Mouse (Mus musculus): Measurements from ENCODE around the gene Hhipl1. TPM values are rescaled to one million over a fixed set of nuclear protein-coding genes. Genes with fewer than 3 reads are reported as not detected.

The Hhipl1 gene
- polyA plus RNA-seq, 1 experiment = 1.8 TPM

DNA sequence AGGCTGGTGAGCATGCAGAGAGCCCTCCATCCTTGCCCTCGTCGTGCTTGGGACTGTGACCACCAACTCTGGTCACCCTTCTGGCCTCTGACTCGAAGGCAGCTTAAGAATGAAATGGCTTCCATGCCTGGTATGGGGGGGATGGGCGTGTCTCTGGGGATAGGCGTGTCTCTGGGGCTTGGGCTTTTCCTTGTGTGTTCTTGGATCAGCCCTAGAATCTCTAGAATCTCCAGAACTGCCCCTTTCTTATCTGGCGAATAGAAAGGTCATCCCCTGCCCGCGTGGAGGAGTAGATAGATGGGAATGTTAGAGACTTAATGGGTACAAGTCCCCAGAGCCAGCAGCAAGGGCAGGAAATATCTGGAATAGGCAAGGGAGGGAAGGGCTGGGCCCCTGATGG, 14.0 kb downstream of the Hhipl1 start:
- Histone ChIP-seq H3K4me3 (ENCODE audit: extremely low read depth, insufficient read depth, insufficient read length) (no peak overlapping the region), H3K27ac (ENCODE audit: insufficient read depth, low read length) (no peak overlapping the region), H3K4me1 (ENCODE audit: control insufficient read depth, insufficient read depth, insufficient read length) (no peaks in the 10 kb centered on the region), H3K36me3 (ENCODE audit: control insufficient read depth, insufficient read depth, low read length) (no peaks in the 10 kb centered on the region), H3K27me3 (ENCODE audit: control insufficient read depth, insufficient read depth, low read length) (peaks cover 4% of the 10 kb centered on the region; the same call in 1 of the 2 replicates)
- 21% methylated on average over 8 of the region's 8 CpGs for WGBS
- DNase-seq (ENCODE audit: low read depth in 1 of 2, low spot score in 2 of 2) = no peak
- TF ChIP-seq POLR2A (IDR thresholded peaks at IDR 0.05; ENCODE audit: low read depth, low read length) (no peak), CTCF (IDR thresholded peaks at IDR 0.05; ENCODE audit: extremely low read depth, insufficient read depth, insufficient read length, insufficient replicate concordance) (no peak)

DNA sequence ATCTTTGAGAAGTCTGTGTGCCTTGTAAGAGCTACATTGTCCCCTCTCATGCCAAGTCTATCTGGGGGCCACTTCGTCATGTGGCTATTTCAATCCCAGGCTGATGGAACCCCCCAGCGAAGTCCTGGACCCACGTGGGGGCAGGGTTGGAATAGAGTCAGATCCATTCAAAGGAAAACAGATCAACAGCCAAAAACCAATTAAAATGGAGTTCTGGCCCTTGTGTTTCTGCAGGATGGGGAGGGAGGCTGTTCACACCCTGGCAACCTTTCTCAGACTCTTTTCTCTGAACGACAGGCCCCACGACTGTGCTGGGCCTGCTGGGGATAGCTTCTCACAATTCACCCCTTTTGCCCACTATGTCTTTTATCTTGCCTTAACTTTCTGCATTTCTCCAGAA, 20.3 kb downstream of the Hhipl1 start:
- 60% methylated on average over 5 of the region's 5 CpGs for WGBS
- no peak for DNase-seq (ENCODE audit: low read depth in 1 of 2, low spot score in 2 of 2)
- Histone ChIP-seq H3K4me3 (ENCODE audit: extremely low read depth, insufficient read depth, insufficient read length) (no peak overlapping the region), H3K36me3 (ENCODE audit: control insufficient read depth, insufficient read depth, low read length) (no peaks in the 10 kb centered on the region), H3K4me1 (ENCODE audit: control insufficient read depth, insufficient read depth, insufficient read length) (peaks cover 2% of the 10 kb centered on the region; the same call in 1 of the 2 replicates), H3K27me3 (ENCODE audit: control insufficient read depth, insufficient read depth, low read length) (peaks cover 4% of the 10 kb centered on the region; the same call in 1 of the 2 replicates), H3K27ac (ENCODE audit: insufficient read depth, low read length) (no peak overlapping the region)
- TF ChIP-seq POLR2A (IDR thresholded peaks at IDR 0.05; ENCODE audit: low read depth, low read length) (no peak), CTCF (IDR thresholded peaks at IDR 0.05; ENCODE audit: extremely low read depth, insufficient read depth, insufficient read length, insufficient replicate concordance) (no peak)

GRCm38 (mm10) chr12:108327889-108328491, 21.9 kb downstream of the Hhipl1 start:
- H3K4me3 ChIP-seq (ENCODE audit: extremely low read depth, insufficient read depth, insufficient read length) = no peak overlapping the region
- peaks cover 4% of the 10 kb centered on the region; the same call in 1 of the 2 replicates for H3K27me3 ChIP-seq (ENCODE audit: control insufficient read depth, insufficient read depth, low read length)
- no peak overlapping the region for H3K27ac ChIP-seq (ENCODE audit: insufficient read depth, low read length)
- no peak for DNase-seq (ENCODE audit: low read depth in 1 of 2, low spot score in 2 of 2)
- peaks cover 2% of the 10 kb centered on the region; the same call in 1 of the 2 replicates for H3K4me1 ChIP-seq (ENCODE audit: control insufficient read depth, insufficient read depth, insufficient read length)
- 8% methylated on average over 66 of the region's 66 CpGs for WGBS
- H3K36me3 ChIP-seq (ENCODE audit: control insufficient read depth, insufficient read depth, low read length) = no peaks in the 10 kb centered on the region
- TF ChIP-seq POLR2A (IDR thresholded peaks at IDR 0.05; ENCODE audit: low read depth, low read length) (no peak), CTCF (IDR thresholded peaks at IDR 0.05; ENCODE audit: extremely low read depth, insufficient read depth, insufficient read length, insufficient replicate concordance) (no peak)

GRCm38 (mm10) chr12:108333056-108333455, 27.0 kb downstream of the Hhipl1 start:
- no peaks in the 10 kb centered on the region for H3K36me3 ChIP-seq (ENCODE audit: control insufficient read depth, insufficient read depth, low read length)
- H3K27me3 ChIP-seq (ENCODE audit: control insufficient read depth, insufficient read depth, low read length) = peaks cover 6% of the 10 kb centered on the region
- TF ChIP-seq POLR2A (IDR thresholded peaks at IDR 0.05; ENCODE audit: low read depth, low read length) (no peak), CTCF (IDR thresholded peaks at IDR 0.05; ENCODE audit: extremely low read depth, insufficient read depth, insufficient read length, insufficient replicate concordance) (peak; percentile 64; the same call in 1 of the 2 replicates)
- peaks cover 8% of the 10 kb centered on the region for H3K4me1 ChIP-seq (ENCODE audit: control insufficient read depth, insufficient read depth, insufficient read length)
- under 1% methylated on average over 16 of the region's 16 CpGs for WGBS
- H3K4me3 ChIP-seq (ENCODE audit: extremely low read depth, insufficient read depth, insufficient read length) = peak overlapping the region; percentile 48; the same call in 1 of the 2 replicates
- peak; percentile 15 to 54 for DNase-seq (ENCODE audit: low read depth in 1 of 2, low spot score in 2 of 2)
- no peak overlapping the region; the same call in 1 of the 2 replicates for H3K27ac ChIP-seq (ENCODE audit: insufficient read depth, low read length)

- TF ChIP-seq POLR2A (IDR thresholded peaks at IDR 0.05; ENCODE audit: low read depth, low read length) (no peak), CTCF (IDR thresholded peaks at IDR 0.05; ENCODE audit: extremely low read depth, insufficient read depth, insufficient read length, insufficient replicate concordance) (no peak)
- Histone ChIP-seq H3K36me3 (ENCODE audit: control insufficient read depth, insufficient read depth, low read length) (no peaks in the 10 kb centered on the region), H3K4me3 (ENCODE audit: extremely low read depth, insufficient read depth, insufficient read length) (peak overlapping the region; percentile 48), H3K27ac (ENCODE audit: insufficient read depth, low read length) (peak overlapping the region; percentile 10; the same call in 1 of the 2 replicates), H3K27me3 (ENCODE audit: control insufficient read depth, insufficient read depth, low read length) (peaks cover 6% of the 10 kb centered on the region), H3K4me1 (ENCODE audit: control insufficient read depth, insufficient read depth, insufficient read length) (peaks cover 8% of the 10 kb centered on the region)
- WGBS = 1% methylated on average over 22 of the region's 22 CpGs
- DNase-seq (ENCODE audit: low read depth in 1 of 2, low spot score in 2 of 2) = peak; percentile 11 to 15
These were observed 27.4 kb downstream of the Hhipl1 start for GRCm38 (mm10) chr12:108333481-108333882.

GRCm38 (mm10) chr12:108333895-108334445, 27.9 kb downstream of the Hhipl1 start, which contains the start of gene Cyp46a1:
Gene Cyp46a1, plus strand, starts transcription at chr12:108334381.
- H3K4me1 ChIP-seq (ENCODE audit: control insufficient read depth, insufficient read depth, insufficient read length) = peaks cover 8% of the 10 kb centered on the region
- peaks cover 6% of the 10 kb centered on the region for H3K27me3 ChIP-seq (ENCODE audit: control insufficient read depth, insufficient read depth, low read length)
- TF ChIP-seq POLR2A (IDR thresholded peaks at IDR 0.05; ENCODE audit: low read depth, low read length) (no peak), CTCF (IDR thresholded peaks at IDR 0.05; ENCODE audit: extremely low read depth, insufficient read depth, insufficient read length, insufficient replicate concordance) (no peak)
- peak within 1 kb of the TSS; percentile 48 for H3K4me3 ChIP-seq (ENCODE audit: extremely low read depth, insufficient read depth, insufficient read length)
- peak; percentile 75 to 85 for DNase-seq (ENCODE audit: low read depth in 1 of 2, low spot score in 2 of 2)
- 2% methylated on average over 42 of the region's 56 CpGs for WGBS
- peak within 1 kb of the TSS; percentile 10; the same call in 1 of the 2 replicates for H3K27ac ChIP-seq (ENCODE audit: insufficient read depth, low read length)
- no peaks in the 10 kb centered on the region for H3K36me3 ChIP-seq (ENCODE audit: control insufficient read depth, insufficient read depth, low read length)

All from spleen, adult 2 months (tissue).